Mouse (Mus musculus) lung, postnatal 4 days (tissue): ENCODE results near the gene Dact3.

Source experiments
- DNase-seq, 2 experiments: peaks; one replicate each; pipeline ENCODE4 v3.0.0; 2021

Gene Dact3

DNA sequence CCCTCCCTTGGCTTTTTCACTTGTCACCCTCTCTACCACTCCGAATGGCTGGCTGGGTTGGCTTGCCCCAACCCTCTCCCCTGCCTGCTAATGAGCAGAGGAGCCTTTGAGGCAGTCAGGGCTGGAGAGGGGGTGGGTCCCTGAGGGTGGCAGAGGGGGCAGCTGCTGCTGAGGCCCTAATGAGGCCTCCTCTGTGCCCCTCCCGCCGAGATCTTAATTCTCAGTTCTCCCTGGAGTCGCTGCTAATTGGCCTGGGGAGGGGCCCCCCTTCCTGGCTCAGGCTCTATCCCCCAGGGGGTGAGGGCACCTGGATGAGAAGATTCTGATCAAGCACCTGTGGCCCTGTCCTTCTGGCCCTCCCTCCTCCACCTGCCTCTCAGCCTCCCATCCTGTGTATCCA lies 19.2 kb downstream of the Dact3 start:
- DNase-seq: no peak

DNA sequence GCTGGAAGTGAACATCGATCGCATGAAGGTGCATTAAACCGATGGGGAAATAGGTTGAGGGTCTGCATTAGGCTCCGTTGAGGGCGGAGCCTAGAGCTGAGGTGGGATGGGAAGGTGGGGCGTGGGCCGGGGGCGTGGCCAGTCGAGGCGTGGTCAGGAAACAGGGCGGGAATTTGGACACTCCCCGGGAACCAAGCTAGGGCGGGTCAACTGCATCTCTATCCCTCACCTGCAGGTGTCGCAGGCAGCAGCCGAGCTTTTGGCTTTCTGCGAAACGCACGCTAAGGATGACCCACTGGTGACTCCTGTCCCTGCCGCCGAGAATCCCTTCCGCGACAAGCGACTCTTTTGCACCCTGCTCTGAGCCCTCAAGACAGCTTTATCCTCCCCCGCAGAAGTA lies 19.9 kb downstream of the Dact3 start:
- peak; percentile 86 to 88 for DNase-seq

DNA sequence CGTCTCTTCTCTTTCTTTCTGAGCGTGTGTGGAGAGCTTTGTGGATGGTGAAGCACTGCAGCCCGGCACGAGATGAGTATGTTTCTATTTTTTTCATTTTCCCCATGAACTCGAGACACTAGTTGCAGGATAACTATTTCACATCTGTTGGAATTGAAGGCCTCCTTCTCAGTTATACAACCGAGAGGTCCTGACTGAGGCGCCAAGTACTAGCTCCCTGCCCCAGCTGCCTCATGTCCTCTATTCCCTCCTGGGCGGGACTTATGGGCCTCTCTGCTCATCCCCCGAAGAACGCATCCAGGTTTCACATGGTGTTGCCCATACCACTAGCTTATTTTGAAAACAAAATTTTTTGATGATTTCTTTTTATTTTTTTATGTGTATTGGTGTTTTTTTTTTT lies 20.4 kb downstream of the Dact3 start:
- no peak for DNase-seq

DNA sequence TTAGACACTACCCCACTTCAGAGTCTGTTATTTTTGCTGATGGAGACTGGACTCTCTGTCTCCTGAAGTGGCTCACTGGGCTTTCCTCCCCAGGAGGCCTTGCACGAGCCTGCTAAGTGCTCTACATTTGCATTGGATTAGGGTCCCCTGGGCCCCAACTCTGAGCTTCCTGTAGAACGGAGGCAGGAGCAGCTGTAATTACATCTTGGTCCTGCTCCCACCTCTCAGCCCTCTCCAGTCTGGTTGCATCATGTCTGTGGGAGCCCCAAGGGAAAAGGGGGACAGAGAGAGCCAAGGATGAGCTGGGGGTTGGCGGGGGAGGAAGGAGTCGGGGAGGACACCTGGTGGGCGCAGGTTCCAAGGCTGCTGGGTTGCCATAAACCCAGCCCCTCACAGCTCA lies 25.4 kb downstream of the Dact3 start:
- no peak for DNase-seq

DNA sequence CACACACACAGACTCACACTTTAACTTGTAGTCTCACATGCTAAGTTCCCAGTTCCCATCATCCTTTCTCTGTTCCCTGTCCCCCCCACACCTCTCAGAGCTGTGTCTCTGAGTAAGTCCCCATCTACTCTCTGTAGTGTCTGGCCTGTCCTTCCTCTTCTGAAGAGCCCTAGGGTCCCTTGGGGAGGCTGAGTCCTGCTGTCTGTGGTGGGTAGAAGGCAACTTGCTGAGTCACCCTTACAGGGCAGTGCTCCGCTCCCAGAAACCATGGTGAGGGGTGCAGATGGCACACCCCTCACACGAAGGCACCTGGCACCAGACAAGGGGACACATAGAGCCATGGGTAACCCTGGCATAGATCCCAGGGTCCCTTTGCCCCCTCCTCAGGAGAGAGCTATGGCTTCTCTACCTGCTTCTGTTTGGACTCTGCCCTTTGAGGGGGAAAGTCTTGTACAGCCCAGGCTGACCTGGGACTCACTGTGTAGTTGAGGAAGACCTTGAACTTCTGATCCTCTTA lies 28.4 kb downstream of the Dact3 start:
- DNase-seq: peak in 1 of 2 experiments; percentile 17

DNA sequence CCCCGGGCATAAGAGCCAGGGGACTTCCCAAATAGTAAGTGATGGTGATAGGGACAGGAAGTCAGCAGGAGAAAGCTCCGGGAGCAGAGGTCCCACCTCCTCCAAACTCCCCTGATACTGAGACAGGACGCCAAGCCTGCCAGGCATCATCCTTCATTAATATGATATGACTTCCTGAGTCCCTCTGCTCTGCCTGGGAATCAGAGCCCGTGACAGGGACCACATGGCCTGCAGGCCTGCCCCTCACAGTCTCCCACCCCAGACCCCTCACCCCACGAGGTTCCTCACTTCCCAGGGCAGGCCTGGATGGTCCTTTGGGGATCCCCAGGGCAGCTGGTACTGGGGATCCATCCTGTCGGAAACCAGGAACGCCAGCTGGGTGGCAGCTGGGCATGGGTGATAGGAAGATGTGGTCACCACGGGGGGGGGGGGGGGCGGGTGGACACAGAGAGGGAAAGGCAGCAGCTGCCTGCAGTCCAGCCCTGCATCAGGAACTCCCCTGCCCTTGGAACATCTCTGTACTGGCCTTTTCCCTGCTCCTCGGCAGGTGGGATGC lies 29.1 kb downstream of the Dact3 start:
- DNase-seq: peak in 1 of 2 experiments; percentile 27

DNA sequence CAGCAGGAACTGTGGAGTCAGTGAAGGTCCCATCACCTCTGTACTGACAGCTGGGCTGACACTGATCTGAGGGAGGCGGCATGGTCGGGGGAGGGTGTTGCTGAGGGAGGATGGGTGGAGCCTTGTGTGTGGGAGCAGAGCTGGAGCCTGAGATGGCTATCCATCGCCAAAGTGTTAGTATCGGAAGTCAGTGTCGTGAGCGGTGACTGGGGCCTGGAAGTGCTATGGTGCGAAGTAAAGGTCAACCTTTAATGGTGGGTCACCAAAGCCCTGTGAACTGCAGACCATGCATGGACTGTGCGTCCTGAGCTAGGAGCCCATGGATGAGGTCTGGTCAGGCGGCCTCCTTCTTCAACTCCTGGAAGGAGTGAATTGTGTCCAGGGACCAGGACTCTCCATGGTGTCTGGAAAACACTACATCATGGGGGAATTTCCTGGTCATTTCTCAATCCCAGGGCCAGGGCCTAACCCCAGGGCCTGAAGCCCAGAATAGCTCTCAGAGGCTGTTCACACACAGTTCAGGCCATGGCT lies 30.4 kb downstream of the Dact3 start:
- DNase-seq: peak; percentile 54 to 55

DNA sequence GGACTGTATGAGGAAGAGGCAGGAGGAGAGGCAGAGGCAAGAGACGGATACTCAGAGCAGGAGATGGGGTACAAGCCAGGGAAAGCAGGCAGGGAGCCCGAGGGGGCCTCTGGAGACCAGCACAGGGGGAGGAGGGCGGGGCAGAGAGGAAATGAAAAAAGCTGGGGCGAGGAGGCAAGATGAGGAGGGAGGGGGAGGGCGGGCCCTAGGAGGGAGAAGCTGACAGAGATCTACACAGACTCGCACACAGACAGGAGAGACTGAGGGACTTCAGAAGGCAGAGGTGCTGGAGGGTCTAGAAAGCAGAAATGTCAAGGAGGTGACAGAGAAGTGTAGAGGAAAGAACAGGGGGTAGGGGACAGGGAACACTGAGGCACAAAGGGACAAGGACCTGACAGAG lies 31.2 kb downstream of the Dact3 start, which contains the start of gene Ptgir:
Ptgir (plus strand) TSS at position 210 of the 400 bp plus-strand sequence.
- peak in 1 of 2 experiments; percentile 65 for DNase-seq

DNA sequence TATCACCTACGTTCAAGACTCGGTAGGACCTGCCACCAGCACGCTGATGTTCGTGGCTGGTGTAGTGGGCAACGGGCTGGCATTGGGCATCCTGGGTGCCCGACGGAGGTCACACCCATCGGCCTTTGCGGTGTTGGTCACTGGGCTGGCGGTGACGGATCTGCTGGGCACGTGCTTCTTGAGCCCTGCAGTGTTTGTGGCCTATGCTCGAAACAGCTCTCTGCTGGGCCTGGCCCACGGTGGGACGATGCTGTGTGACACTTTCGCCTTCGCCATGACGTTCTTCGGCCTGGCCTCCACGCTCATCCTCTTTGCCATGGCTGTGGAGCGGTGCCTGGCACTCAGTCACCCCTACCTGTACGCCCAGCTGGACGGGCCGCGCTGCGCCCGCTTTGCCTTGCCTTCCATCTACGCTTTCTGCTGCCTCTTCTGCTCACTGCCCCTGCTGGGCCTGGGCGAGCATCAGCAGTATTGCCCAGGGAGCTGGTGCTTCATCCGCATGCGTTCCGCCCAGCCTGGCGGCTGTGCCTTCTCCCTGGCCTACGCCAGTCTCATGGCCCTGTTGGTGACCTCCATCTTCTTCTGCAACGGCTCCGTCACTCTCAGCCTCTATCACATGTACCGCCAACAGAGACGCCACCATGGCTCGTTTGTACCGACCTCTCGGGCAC lies 31.9 kb downstream of the Dact3 start:
- peak in 1 of 2 experiments; percentile 22 for DNase-seq

DNA sequence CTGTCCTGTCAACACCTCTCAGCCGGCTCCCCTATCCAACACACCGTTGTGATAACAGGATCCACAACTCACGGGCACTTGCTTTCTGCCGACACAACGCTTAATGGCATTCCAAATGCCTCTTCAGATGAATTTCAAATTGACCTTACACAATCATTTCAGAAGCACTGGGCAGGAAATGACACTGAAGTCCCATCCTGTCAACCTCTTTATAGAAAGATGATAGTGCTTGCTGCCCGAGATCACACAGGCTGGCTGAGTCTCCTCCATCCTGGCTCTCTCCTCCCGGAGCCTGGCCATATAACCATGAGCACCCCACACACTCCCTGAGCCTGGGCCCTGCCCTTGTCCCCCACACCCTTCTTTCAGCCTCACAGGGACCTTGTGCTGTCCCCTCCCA lies 32.7 kb downstream of the Dact3 start:
- DNase-seq: peak in 1 of 2 experiments; percentile 19

DNA sequence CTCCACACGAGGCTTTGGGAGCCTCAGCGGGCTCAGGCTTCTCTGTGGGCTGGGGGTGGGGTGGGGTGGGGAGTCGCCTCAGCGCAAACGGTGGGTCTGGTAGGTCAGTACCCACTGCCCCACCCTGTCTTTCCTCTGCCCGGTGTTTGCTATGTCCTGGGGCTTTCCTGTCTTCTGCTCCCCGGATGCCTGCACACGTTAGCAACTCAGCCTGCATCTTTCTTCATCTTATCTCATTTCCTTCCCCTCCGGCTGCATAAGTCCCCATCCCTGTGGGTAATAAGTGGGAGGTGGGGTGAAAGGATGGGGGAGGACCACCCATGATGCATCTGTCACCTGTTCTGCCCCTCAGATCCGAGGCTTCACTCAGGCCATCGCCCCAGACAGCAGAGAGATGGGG lies 33.2 kb downstream of the Dact3 start:
- peak in 1 of 2 experiments; percentile 19 for DNase-seq

DNA sequence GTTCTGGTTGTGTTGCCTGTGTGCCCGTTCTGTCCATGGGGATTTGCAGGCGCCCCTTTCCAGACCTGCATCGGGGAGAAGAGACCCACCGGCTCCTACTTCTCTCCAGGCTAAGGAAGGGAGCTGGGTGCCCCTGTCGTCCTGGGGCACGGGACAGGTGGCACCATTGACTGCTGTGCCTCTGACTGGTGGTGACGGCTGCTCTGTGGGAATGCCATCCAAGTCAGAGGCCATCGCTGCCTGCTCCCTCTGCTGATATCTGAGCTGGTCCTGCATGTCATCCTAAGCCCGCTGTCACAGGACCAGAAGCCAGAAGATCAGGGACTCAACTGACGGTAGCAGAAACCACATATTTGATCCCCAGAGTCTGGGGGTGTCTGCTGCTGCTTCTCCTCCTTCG lies 33.7 kb downstream of the Dact3 start:
- no peak for DNase-seq

DNA sequence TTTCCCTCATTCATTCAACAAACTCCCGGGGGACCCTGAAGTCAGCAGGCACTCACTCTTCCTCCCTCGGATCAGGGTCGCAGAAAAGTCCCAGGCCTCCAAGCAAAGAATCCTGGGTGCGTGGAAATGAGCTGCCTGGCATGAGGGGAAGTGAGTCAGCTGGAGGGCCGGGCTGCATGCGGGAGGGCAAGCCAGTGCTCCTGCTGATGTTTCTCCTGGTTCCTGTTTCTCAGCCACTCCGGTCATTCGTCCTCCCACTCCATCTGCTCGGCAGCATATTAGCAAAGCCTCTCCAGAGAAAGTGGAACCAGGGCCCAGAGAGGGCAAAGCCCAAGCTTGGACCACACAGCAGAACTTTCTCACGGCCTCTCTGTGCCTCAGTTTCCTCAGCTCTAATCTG lies 34.8 kb downstream of the Dact3 start:
- peak; percentile 54 to 58 for DNase-seq

DNA sequence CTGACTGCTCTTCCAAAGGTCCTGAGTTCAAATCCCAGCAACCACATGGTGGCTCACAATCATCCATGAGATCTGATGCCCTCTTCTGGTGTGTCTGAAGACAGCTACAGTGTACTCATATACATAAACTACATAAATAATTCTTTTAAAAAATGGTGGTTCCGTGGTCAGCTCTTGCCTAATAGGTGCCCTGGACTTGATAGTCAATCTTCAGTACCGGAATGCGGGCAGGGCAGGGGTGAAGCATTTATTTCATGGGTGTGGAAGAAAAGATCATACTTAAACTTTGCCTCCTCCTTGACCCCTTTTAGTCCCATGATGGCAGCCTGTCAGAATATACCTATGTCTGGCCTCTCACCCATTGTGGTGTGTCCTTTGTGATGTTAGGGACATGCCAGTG lies 36.8 kb downstream of the Dact3 start:
- no peak for DNase-seq

DNA sequence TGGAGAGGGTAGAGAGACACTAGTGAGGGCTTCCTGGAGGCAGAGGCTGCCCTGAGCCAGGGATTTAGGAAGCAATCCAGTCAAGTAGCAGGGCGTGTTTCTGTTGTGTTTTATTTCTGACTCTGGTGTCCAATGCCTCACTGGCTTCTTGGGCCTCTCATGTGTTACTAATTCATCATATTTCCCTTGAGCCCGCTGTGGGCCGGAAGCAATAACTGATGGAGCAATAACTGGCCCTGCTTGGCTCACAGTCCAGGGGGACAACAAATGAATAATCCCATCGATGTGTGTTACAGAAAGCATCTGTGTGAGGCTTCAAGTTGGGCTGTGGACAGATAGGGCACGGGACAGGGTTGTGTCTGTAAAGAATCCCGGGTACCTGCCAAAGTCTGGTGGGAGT lies 37.2 kb downstream of the Dact3 start:
- peak in 1 of 2 experiments; percentile 47 for DNase-seq

DNA sequence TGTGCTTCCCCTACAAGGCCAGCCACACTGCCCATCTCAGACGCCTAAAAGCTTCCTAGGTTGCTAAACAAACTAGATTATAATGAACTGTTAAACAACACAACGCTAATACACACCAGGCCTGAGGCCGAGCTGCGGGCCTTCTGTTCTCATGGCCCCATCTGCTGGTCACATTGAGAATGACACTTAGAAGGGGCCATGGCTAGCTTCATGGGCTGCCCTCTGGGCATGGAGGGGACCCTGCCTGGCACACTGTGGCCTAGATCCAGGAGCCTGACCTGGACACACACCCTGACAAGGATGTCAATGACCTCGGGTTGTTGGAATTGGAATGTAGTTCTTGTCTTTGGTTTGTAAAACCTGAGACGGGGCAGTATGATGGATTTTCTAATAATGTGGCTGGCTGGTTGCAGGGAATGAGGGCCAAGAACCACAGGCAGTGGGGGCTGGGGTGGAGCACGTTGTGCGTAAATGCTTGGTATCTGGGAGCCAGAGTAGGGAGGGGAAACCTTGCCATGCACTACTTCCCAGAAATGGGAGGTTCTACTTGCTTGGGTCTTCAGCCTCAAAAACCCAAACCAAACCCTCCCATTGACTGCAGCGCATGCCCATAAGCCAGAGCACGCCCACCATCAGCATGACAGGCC lies 38.8 kb downstream of the Dact3 start:
- peak; percentile 69 to 83 for DNase-seq

DNA sequence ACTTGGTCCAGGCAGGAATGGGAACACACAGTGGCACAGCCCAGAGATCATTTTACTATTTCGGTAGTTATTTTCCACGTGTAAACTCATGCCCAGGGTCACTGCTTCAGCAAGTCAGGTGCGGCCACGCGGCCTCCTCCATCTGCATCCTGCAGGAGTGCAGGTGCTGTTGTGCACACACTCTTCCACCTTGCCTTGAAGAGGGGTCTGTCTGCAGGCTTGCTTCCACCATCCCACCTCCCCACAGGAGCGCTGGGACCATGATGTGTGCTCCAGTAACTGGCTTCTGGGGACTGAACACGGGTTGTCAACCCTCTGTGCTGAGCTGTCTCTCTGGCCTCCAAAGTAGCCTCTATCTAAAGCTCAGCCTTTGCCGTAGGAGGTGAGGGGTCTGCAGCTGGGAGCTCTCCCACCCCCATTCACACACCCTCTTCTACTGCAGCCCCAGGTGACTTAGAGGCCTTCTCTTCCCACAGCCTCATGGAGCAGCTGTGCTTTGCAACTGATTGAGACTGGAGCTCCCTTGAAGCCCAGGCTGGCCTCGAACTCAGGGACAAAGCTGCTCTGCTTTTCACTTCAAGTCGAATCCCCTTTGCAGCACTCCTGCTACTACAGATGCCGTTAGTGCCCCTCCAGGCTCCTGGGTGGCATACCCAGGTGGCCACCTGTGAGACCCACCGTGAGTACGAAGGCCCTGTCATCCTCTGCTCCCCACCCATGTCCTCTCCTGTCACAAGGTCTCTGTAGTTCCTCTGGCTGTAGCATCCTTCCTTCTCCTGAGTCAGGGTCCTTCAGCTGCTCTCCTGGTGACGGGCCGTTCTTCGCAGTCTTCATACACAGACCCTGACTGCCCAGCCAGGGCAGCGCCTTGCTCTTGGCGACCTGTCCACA lies 39.6 kb downstream of the Dact3 start:
- DNase-seq: peak in 1 of 2 experiments; percentile 21

DNA sequence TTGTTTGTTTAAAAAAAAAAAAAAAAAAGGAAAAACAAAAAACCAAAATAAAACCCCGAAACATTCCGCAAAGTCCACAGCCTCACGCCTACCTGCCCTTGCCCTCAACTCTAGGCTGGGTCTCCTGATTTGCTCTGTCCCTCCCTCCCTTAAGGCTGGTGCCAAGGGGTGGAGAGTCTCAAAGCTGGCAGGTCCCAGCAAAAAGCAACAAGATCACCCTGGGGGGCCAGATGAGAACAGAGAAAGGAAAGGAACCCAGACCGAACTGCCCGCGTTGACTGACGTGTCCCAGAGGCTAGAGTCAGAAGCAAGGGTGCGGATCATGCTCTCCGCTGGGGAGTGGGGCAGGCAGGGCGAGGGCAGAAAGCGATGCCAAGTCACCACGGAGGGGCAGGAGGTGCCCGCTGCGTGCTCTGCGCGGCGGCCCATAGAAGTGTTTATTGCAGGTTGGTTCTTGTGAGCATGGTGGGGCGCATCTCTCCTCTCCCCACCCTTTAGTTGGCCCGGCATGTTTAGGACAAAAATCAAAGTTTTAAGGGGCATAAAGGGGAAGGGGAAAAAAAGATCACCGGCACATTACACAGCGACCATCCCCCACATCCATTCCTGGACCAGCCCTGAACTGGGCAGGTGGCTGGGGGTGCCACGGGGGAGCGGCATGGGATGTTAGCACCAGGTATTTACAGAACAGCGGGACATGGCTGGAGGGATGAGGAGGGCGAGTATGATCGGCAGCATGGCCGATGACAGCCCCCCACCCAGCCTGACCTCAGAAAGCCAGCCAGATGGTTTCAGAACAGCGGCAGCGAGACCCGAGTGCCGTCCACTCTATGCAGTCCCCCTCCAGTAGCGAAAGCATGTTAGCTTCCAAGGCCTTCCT lies 40.6 kb downstream of the Dact3 start:
- DNase-seq: peak in 1 of 2 experiments; percentile 30

DNA sequence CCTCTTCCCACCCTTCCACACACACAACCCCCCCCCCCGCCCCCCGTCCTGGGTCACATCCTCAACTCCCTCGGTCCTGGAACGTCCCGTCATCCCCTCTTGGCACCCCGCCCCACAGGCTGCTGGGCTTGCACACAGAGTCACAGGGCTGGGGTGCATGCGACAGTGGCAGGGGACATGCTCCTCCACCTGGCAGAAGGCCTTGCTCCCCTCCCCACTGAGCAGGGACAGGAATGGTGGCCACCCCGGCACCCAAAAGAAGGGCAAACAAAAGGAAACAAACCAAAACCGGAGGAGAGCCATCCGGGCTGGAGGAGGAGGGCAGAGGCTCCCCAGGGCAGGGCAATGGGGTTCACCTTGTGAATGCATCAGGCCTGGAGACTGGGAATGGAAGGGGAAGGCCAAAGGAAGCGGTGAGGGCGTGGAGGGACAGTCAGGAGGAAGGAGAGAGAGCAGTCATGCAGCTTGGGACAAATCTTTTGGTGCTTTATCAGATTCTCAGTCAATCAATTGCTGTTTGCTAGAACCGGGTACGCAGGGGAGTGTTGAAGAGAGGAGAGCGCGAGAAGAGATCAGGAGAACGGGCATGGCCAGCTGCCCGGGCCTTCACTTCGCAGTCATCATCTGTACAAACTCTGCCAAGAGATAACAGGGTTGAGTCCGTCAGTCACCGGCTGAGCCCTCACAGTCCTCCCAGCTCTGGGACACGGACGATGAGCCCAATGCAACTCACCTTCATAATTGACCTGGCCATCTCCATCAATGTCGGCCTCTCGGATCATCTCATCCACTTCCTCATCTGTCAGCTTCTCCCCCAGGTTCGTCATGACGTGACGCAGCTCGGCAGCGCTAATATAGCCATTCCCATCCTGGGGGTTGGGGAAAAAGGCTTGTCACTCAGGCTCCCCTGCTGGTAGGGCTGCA lies 41.5 kb downstream of the Dact3 start:
- DNase-seq: peak in 1 of 2 experiments; percentile 58

DNA sequence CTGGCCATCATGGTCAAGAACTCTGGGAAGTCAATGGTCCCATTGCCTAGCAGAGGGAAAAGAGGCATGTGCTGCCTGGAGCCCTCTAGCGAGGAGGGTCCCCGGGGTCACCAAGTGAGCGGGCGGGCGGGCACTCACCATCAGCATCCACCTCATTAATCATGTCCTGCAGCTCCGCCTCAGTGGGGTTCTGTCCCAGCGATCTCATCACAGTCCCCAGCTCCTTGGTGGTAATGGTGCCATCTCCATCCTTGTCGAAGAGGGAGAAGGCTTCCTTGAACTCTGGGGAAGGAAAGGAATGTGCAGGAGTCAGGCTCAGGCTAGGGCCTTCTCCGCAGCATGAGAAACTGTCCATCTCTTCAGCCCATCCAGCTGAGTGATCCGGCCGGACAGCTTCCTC lies 42.3 kb downstream of the Dact3 start:
- DNase-seq: no peak
